Mouse (Mus musculus): ENCODE data around the gene Dlg2.

DNA sequence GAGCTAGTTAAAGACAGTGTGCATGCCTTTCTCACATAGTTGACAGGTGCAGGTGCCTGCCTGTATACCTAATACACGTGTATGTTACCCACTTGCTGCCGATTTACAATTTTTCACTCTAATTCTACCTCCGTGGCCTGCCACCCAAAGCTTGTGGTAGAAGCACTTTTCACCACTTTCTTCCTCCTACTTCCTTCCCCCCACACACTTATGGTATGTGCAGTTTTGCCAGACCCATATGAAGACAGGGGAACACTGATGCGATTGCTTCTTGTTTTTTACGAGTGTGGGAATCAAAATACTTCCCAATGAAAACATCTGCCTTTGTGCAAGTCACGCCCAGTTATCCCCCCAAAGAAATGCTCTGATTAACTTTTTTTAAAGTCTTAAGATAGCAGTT lies 1234.7 kb downstream of the Dlg2 start:
- TF ChIP-seq POLR2A (IDR thresholded peaks at IDR 0.05; ENCODE audit: low read depth, low read length), result no peak
- no peak for TF ChIP-seq CTCF (IDR thresholded peaks at IDR 0.05; ENCODE audit: extremely low read depth, insufficient read depth, insufficient read length, insufficient replicate concordance)
